Mouse (Mus musculus): ENCODE results near the gene Numa1.
A peak's percentile ranks its signal among the peaks of the same experiment; 100 is the strongest.
"Not testable (repeated sequence)": the region's sequence is repeated elsewhere in the genome, so short reads cannot be mapped to it uniquely, and the experiment has no call there.

Gene Numa1

DNA sequence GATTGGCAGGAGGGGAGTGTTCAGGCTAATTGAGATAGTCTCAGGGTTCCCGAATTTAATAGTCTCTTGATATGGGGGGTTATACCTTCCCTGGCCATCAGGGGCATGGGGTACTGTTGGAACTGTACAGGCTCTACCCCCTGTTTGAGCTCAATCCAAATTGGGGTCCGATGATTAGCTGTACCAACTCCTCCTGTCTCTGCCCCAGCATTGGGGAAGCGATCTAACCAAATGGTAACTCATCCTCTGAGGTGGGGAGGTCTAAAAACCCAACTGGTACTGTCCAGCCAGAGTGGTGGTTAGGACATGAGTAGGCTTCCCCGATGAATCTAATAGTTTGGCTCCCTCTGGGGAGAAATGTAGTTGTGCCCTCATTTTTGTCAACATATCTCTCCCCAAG is 3.1 kb downstream of the Numa1 start:
- DNase-seq (ENCODE audit: low read depth, low spot score) = no peak

DNA sequence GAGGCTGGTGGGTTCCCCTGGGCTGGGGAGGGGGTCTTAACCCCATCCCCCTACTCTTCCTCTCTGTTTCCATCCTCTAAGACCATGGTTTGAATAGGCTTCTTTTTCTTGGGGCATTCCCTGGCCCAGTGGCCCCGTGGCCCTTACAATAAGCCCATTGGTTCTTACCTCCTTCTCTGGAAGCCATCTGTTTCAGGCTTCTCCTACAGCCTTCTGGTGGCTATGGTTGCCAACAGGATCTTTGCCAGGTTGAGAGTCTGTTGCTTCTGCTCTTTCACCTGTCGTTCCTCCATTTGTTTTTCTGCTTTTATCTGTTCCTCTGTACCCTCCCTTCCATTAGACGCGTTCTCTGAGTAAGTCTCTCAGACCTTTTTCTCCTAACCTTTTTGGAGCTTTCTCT is 3.7 kb downstream of the Numa1 start:
- DNase-seq (ENCODE audit: low read depth, low spot score) = peak; percentile 98

DNA sequence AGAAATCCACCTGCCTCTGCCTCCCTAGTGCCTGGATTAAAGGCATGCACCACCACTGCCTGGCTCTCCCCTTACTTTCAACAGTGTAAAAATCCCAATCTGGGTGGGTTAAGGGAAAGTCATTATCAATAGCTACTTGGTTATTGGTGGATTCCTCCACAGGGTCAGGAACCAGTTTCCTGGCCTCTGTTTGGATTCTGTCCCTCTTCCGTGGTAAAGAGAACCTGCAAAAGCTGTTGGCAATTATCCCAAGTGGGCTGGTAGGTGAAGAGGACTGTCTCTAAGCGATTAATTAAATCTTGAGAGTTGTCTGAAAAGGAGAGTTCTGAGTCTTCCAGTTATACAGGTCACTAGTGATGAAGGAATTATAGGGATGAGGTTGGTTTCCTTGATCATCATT is 4.4 kb downstream of the Numa1 start:
- DNase-seq (ENCODE audit: low read depth, low spot score) = peak; percentile 51

DNA sequence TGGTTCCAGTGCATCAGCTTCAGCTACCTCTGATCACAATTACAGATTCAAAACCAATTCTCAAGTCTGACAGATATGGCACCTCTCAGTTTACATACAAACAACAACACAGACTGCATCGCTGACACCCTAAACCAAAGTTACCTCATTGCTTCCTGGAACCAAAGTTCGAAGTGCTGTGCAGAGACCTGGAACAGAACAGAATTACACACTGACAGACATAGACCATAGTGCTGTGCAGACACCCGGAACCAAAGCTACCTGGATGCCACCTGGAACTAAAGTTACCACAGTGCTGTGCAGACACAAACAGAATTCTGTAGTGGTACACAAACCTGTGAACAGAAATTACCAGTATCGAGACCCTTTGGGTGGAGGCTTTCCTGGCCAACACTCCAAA is 5.8 kb downstream of the Numa1 start:
- DNase-seq (ENCODE audit: low read depth, low spot score) = no peak

DNA sequence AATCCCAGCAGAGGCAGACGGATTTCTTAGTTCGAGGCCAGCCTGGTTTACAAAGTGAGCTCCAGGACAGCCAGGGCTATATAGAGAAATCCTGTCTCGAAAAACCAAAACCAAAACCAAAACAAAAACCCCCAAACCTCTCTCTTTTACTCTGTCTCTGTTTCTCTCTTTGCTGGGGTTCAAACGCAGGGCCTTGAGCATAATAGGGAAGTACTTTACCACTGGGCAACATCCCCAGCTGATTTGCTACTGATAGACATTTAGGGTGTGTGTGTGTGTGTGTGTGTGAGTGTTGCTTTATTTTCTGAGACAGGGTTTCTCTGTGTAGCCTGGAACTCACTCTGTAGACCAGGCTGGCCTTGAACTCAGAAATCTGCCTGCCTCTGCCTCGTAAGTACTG is 15.1 kb downstream of the Numa1 start:
- not testable (repeated sequence) for DNase-seq (ENCODE audit: low read depth, low spot score)

DNA sequence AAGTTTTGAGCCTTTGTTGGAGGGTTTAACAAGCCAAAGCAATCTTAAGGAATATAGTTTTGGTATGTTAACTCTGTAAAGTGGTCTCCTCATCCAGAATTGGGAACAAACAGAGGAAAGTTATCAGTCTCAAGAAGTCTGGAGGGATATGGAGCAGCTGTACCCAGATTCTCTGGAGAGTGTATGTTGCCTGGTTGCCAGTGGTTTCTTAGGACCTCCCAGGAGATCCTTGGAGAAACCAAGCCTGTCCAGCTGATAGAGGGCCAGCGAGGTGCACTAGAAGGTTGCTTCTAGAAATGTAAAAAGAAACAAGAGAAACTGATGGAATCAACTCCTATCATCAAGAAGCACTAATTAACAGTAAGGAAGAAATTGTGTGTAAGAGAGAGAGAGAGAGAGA is 17.7 kb downstream of the Numa1 start:
- no peak for DNase-seq (ENCODE audit: low read depth, low spot score)

DNA sequence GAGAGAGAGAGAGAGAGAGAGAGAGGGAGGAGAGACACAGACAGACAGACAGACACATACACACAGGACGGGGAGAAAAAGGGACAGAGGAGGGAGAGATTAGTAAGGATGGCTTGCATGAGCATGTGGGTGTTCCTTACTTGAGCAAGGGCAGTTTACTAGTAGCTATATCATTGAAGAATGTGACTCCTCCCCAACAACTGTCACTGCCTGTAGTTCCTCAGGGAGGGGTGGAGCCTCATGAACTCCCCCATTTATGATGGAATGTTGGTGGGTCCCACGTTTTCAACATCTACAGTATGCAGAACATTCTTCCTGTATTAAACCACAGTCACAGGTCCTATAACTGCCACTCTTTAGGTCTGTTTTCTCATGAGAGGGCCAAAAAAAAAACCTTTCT is 18.2 kb downstream of the Numa1 start:
- no peak for DNase-seq (ENCODE audit: low read depth, low spot score)

DNA sequence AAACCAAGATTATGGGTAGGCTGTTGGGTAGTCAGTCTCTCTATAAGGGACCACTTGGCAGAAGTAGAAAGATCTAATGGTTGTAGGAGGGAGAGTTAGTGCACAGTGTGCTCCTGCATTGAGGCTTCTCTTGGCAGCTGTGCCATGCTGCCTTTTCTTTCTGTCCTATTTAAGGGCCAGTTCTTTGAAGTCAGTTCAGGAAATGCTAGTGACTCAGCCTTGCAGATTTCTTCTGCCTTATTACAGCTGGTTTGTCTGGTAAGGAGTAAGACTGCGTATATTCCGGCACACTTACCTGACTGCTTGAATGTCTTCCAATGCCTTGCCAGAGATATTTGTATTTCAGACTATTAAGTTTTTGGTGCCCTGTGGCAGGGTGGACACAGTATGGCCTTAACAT is 20.3 kb downstream of the Numa1 start:
- peak; percentile 87 for DNase-seq (ENCODE audit: low read depth, low spot score)

DNA sequence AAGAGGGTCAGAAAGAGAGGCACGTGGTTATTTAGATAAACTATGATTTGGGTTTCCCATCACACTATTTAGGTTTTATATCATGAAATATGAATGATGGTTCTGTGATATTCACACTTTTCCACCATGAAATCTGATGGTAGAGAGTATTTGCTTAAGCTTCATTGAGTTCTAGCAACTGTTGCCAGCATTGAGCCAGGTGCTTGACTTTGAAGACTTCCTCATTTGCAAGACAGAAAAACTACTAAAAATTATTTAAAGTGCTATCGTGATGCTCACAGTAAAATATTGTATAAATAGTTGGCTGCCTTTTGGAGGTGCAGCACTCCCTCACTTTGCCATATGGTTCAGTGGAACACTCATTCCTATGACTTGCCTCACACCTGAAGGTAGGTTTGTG is 21.4 kb downstream of the Numa1 start:
- peak; percentile 38 for DNase-seq (ENCODE audit: low read depth, low spot score)

DNA sequence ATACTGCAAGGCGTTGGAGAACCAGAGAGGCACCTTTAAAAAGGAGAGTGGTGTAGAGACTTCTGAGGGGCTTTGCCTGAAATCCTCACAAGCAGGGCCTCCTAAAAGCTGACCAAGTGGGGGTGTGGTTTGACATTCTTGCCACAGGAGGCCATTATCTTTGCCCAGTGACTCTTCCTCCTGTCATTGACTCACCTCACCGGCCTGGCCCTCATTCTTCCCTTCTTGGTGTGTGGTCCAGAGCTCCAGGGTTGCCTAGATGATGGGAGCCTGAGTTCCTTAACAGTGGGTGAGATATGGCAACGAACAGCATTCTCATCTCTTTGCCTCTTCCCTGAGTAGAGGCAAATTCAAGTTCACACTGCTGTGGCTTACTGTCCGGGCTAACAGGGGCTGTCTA is 22.0 kb downstream of the Numa1 start:
- DNase-seq (ENCODE audit: low read depth, low spot score) = no peak

DNA sequence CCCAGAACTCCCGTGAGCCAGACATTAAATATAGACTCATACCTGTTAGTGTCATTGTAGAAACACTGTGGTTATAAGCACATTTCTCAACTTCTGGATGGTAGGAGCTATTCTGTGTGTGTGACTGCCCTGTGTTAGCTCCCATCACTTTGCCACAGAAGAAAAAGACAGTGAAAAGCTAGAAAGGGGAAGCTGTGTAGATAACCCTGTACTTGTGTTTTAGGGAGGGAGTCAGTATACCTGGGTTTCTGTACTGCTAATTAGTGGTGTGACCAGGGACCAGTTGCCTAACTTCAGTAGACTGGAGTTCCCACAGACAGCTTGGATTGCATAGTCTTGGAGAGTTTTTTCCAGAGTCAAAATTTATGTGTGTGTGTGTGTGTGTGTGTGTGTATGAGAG is 22.6 kb downstream of the Numa1 start:
- no peak for DNase-seq (ENCODE audit: low read depth, low spot score)

DNA sequence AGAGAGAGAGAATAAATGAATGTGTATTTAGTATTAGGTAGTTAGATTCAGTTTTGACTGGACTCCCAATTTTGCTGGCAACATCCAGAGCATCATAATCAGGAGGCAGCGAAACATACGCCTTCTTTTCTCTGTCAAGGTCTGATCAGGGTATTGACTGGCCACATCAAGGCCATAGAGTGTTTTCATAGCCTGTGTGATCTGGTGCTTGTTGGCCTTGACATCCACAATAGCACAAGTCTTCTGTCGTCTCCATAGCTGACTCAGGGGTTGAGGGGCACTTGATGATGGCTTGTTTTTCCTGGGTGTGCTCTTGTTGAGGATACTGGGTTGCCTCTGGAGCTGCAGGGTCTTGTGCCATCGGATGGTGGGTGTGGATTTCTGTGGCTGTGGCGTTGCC is 23.0 kb downstream of the Numa1 start:
- no peak for DNase-seq (ENCODE audit: low read depth, low spot score)

DNA sequence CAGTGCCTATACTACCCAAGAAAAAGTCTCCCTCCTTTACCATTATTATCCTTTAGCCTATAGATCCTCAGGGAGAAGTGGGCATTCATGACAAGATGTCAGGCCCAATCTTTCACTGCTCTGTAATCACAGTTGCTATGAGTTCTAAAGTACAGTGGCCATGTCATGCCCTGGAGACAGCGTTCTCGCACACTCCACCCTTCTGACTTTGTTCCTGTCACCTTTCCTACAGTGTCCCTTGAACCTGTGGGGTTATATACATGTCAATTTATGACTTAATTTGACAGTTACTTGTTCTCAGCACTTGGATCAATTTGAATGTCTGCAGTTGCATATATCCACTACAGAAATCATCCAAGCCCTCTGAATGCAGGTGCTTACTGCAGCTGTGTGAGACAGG is 28.9 kb downstream of the Numa1 start:
- DNase-seq (ENCODE audit: low read depth, low spot score) = no peak

DNA sequence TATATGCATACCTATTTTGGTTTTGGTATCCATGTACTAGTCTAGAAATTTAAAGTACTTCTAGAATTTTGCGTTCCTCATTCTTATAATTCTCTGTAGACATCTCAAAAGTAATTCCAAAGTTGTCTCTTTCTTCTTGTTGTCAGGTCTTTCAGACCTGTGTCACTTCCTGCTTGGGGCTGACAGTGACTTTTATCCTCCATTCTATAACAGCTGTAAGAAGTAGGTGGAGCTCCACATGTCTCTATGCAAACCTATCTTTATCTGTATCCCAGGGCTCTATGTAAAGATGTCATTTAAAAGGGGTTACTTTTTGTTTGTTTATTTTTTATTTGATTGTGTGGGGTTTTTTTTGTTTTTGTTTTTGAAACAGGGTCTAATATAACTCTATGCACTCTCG is 29.7 kb downstream of the Numa1 start:
- no peak for DNase-seq (ENCODE audit: low read depth, low spot score)

DNA sequence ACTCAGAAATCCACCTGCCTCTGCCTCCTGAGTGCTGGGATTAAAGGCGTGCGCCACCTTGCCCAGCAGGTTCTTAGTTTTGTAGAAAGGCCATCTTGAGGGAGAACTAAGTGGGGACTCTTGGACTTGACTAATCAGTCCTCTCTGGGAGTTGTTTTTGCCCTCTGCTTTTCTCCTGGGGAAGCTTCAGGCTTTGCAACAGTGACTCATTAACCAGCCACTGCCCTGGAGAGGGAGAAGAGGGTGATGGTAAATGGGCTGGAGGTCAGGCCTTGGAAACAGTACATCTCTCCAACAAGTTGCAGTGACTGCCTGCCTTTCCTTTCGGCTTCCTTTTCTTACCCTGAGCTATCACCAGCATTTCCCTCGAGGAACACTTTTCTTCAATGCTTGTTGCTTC is 30.6 kb downstream of the Numa1 start:
- no peak for DNase-seq (ENCODE audit: low read depth, low spot score)

DNA sequence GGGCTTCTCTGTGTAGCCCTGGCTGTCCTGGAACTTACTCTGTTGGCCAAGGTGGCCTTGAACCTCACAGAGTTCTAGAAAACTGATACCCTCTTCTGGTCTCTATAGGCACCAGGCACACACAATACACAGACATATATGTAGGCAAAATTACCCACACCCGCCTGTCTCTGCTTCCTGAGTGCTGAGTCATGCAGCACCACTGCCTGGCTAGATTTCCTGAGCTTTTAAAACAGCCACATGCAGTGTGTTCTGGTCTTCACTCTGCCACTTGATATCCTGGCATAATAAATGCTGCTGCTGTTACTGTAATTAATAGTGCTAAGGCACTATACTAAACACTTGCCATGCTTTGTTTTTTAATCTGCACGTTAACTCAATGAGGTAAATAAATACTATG is 31.7 kb downstream of the Numa1 start:
- DNase-seq (ENCODE audit: low read depth, low spot score) = peak; percentile 16

DNA sequence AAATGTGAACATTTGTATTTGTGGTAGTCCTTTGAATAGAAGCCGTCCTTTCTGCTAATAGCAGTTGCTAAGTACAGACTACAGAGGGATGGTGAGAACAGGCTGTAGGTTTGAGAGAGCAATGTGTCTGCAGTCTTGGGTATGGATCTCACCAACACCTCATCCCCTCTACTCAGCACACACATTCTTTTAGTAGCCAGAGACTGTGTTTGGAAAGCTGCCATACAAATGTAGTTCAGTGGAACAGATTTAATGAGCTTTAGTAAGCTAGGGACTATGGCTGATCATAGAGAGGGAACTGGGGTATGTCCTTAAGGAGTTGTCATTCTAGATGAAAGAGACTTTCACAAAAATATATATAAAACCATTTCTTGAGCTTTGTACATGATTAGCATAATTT is 33.3 kb downstream of the Numa1 start:
- DNase-seq (ENCODE audit: low read depth, low spot score) = peak; percentile 41

DNA sequence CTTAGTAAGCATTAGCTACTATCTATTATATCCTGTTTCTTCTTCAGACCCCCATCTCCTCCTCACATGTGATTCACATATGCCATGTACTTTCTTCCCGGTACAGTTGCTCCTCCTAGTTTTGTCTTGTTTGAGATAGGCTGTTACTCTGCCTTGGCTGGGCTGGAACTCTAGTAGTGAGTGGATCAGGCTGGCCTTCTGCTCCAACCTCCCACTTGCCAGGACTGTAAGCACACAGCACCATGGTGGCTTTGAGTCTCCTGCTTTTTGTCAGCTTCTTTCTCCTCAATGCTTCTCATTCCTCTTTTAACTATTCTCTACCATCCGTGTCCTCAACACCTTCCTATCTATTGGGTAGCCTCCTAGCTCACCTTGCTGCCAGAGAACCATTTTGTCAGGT is 34.8 kb downstream of the Numa1 start:
- DNase-seq (ENCODE audit: low read depth, low spot score) = no peak

DNA sequence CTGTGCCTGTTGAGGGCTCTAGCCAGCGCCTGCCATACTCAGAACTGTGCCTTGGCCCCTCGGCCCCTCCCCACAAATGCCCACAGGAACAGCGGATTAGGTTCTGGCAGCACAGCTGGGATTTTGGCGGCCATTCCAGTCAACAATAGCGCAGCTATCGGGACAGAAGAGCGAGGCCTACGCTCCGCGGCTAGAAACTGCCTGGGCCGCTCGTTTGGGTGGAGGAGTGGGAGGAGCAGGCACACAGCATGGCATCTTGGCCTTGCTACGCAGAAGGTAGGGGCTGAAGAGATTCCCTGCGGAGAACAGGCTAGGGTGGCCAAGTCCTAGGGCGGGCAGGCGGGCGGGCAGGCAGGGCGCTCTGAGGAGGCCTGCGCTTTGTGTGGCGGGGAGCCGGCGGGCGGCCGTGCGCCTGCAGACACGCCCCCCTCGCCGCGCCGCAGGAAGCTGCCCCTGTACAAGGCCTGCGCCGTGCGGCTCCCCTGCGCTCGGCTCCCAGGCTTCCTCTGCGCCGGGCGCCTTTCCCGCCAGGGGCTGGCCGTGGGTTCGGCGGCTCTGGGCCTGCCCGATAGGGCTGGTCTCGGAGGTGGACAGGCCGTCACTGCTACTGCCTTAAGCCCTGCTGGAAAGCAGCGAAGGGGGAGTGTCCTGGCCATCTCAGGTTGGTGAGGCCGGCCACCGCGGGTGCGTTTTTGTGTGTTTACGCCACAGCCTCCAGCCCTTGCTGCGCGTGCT is 36.0 kb downstream of the Numa1 start:
- DNase-seq (ENCODE audit: low read depth, low spot score) = peak; percentile 91

DNA sequence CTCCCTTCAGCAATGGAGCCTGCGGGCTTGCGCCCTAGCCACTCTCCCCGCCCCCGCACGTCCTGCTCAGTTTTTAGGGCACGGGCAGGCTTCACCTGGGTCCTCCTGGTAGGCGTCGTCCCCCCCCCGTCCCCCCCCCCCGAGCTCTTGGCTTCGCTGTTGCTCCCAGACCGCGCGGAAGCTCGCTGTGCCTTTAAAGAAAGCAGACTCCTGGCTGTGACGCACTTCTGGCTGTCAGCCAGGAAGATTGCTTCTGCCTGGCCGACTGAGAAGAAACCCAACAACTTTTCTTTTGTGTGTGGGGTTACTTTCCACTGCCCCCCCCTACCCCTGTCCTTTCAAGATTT is 36.5 kb downstream of the Numa1 start:
- peak; percentile 96 for DNase-seq (ENCODE audit: low read depth, low spot score)

DNA sequence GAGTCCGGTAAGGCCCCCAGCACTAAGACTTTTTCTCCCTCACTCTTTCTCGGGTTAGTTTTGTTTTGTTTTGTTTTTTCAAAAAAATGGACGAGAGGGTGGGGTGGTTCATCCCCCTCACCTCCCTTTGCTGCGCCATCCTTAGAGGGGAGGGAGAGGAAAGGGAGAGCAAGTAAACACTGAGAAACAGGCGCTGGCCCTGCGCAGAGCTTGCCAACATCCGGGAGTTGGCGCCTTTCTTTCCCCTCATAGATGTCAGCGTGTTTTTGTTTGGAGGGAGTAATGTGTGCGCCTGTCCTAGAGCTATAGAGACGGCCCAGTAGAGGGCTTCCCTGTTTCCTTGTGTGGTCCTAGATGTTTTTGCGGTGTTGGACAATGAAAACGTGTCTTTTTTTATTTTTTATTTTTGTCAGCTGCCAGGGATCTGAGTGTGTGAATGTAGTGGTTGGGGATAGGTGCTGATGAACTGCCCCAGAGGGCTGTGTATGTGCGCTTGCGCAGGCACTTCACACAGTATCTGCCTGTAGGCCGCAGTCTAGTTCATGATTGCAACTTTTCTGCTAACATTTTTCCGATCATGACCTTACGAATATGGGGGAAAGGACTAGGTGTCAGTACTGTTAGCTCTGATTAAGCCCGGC is 37.0 kb downstream of the Numa1 start:
- DNase-seq (ENCODE audit: low read depth, low spot score) = peak; percentile 93

DNA sequence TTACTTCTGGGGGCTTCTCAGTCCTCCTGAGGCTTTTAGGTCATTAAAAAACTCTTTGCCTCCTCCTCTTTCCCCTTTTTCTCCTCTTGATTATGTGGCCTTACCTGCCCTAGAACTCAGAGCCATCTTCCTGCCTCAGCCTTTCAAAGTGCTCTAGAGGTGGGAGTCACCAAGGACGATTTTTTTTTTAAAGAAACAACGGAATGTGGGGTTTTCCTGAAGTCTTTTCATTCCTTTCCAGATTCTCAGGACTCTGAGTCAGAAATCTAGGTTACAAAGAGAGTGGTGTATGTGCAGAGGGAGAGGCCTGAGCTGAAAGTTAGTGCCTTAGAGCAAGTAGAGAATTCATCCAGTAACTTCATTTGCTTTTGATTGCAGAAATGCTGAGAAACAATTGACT is 37.8 kb downstream of the Numa1 start:
- no peak for DNase-seq (ENCODE audit: low read depth, low spot score)

DNA sequence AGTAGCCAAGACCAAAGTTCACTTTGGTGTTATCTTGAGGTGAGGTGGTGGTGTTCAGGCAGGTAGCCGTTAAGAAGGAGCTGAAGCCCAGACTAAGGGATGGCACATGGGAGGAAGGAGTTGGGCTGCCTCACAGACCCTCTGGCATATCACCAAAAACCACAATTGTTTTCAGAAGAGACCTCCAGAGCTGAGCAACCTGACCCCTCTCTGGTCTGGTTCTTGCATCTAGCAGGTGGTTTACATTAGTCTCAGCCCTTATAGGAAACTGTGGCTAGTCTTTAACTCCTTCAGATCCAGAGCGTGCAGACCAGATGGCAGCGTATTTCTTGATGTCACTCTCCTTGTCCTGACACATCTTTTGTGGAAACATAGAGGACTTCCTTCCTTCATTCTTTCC is 39.8 kb downstream of the Numa1 start:
- DNase-seq (ENCODE audit: low read depth, low spot score) = no peak

DNA sequence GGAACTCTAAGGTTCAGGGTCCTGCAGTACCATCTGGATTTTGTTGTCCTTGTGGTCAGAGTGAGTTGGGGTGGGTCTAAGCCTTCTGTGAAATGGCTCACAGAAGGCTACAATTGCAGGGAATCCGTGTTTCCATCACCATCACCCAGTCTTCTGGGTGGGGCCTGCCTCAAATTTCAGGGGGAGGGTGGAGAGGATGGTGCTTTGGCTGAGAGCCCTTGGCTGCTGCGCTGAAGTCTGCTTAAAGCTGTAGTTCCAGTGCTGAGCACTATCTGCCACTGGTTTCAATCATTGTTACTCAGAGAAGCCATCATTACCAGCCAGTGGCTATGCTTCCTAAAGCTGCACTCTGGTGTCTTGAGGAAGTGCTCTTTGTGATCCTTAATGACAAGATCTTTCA is 40.6 kb downstream of the Numa1 start:
- DNase-seq (ENCODE audit: low read depth, low spot score) = peak; percentile 69
